Mouse (Mus musculus): Measurements from ENCODE around the gene Fgr.

DNA sequence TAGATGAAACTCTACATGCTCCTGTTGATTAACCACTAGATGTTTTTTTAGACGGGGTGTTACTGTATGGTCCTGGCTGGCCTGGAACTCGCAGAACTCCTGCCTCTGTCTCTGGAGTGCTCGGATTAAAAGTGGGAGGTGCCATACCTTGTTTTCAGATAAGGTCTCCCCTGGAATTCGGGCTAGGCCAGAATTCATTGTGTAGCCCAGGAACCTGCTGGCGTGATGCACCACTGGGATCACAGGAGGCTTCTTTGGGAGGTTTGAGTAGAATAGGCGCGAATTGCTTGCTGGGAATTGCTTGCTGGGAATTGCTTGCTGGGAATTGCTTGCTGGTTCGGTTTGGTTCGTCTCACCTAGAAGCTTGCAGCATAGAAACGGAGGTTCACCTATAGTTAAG lies 53.8 kb downstream of the Fgr start:
- TF ChIP-seq CTCF (IDR thresholded peaks at IDR 0.05; ENCODE audit: extremely low read depth, insufficient read depth, low read length), result no peak
- no peak for TF ChIP-seq POLR2A (IDR thresholded peaks at IDR 0.05; ENCODE audit: extremely low read depth, insufficient read depth, low read length)

All from cortical plate, adult 2 months (tissue).